Comparison of ENCODE assay signal across 8 mouse cellular contexts in the genomic region with DNA sequence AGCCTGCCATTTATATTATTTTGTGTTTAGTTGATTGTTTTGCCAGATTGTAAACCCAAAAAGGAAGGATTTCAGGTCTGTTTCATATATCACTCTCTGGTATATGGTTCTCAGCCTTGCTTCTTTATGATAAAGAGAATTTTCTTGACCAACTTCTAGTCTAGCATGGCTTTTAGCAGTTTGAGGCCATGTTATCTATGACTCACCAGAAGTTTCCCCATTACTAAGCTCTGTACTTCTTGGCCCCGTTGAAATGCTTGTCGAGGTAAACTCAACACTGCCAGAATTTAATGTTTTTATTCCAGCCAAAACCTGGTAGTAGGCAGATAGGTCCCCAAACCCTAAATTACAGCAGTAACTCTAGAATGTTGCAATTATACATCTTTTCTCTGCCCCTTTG. TPM values are rescaled to one million over a fixed set of nuclear protein-coding genes. Genes with fewer than 3 reads are reported as not detected.
A peak's percentile ranks its signal among the peaks of the same experiment; 100 is the strongest.
DNase-seq lines count a peak whose midpoint lies in the region; ATAC-seq lines count a peak whose summit lies in the region.

No protein-coding gene starts in this region.

- 0 out of 2 replicates have a peak, but pooled peaks cover 3% of the 10 kb centered on the region for H3K27me3 ChIP-seq in kidney, embryonic 15.5 days
- H3K27me3 ChIP-seq in embryonic facial prominence, embryonic 10.5 days (replicated peaks; ENCODE audit: low read depth, poor library complexity, severe bottlenecking): peaks cover 19% of the 10 kb centered on the region
- H3K27me3 ChIP-seq in hindbrain, embryonic 16.5 days (replicated peaks; ENCODE audit: control insufficient read depth, insufficient read depth, low read length): no peaks in the 10 kb centered on the region
- no peaks in the 10 kb centered on the region for H3K27me3 ChIP-seq in midbrain, embryonic 14.5 days (ENCODE audit: control insufficient read depth, insufficient read depth, low read length)

- intact Hi-C loops in left cerebral cortex, postnatal 4 days (cut with DNase I): no loop called here

- 57% methylated on average over 2 of the region's 2 CpGs for WGBS in kidney, embryonic 15.5 days
- 64% methylated on average over 2 of the region's 2 CpGs for WGBS in embryonic facial prominence, embryonic 10.5 days
- 70% methylated on average over 2 of the region's 2 CpGs for WGBS in hindbrain, embryonic 16.5 days
- 64% methylated on average over 2 of the region's 2 CpGs for WGBS in midbrain, embryonic 14.5 days

- no peak overlapping the region for H3K27ac ChIP-seq in kidney, embryonic 15.5 days
- no peak overlapping the region for H3K27ac ChIP-seq in embryonic facial prominence, embryonic 10.5 days (replicated peaks)
- no peak overlapping the region; the same call in 1 of the 2 replicates for H3K27ac ChIP-seq in hindbrain, embryonic 16.5 days (ENCODE audit: low read depth, low read length)
- peak overlapping the region; percentile 32; the same call in 1 of the 2 replicates for H3K27ac ChIP-seq in midbrain, embryonic 14.5 days (replicated peaks; ENCODE audit: low read depth, low read length)

- no peaks in the 10 kb centered on the region for H3K9me3 ChIP-seq in kidney, embryonic 15.5 days (replicated peaks)
- H3K9me3 ChIP-seq in embryonic facial prominence, embryonic 10.5 days: no peaks in the 10 kb centered on the region
- no peaks in the 10 kb centered on the region for H3K9me3 ChIP-seq in hindbrain, embryonic 16.5 days (ENCODE audit: control insufficient read depth, low read length)
- no peaks in the 10 kb centered on the region for H3K9me3 ChIP-seq in midbrain, embryonic 14.5 days (ENCODE audit: control insufficient read depth, low read length)

- no peak for ATAC-seq in kidney, embryonic 15.5 days (replicated peaks; ENCODE audit: low FRiP score)
- ATAC-seq in hindbrain, embryonic 16.5 days: no peak
- no peak for ATAC-seq in midbrain, embryonic 14.5 days (ENCODE audit: low FRiP score, low TSS enrichment)

- H3K4me3 ChIP-seq in kidney, embryonic 15.5 days (replicated peaks): peak overlapping the region; percentile 87
- peak overlapping the region; percentile 99 for H3K4me3 ChIP-seq in embryonic facial prominence, embryonic 10.5 days
- peak overlapping the region; percentile 100 for H3K4me3 ChIP-seq in hindbrain, embryonic 16.5 days (ENCODE audit: low read length)
- H3K4me3 ChIP-seq in midbrain, embryonic 14.5 days (replicated peaks; ENCODE audit: low read depth, low read length): peak overlapping the region; percentile 88

- peaks cover 13% of the 10 kb centered on the region for H3K36me3 ChIP-seq in kidney, embryonic 15.5 days
- H3K36me3 ChIP-seq in embryonic facial prominence, embryonic 10.5 days (replicated peaks): peaks cover 10% of the 10 kb centered on the region; the same call in 1 of the 2 replicates
- H3K36me3 ChIP-seq in hindbrain, embryonic 16.5 days (ENCODE audit: control insufficient read depth, insufficient read depth, low read length): no peaks in the 10 kb centered on the region
- no peaks in the 10 kb centered on the region for H3K36me3 ChIP-seq in midbrain, embryonic 14.5 days (ENCODE audit: control insufficient read depth, insufficient read depth, low read length)

- H3K4me1 ChIP-seq in kidney, embryonic 15.5 days: peaks cover 47% of the 10 kb centered on the region
- peaks cover 36% of the 10 kb centered on the region for H3K4me1 ChIP-seq in embryonic facial prominence, embryonic 10.5 days
- peaks cover 31% of the 10 kb centered on the region for H3K4me1 ChIP-seq in hindbrain, embryonic 16.5 days (ENCODE audit: control insufficient read depth, insufficient read depth, low read depth, low read length)
- H3K4me1 ChIP-seq in midbrain, embryonic 14.5 days (ENCODE audit: control insufficient read depth, insufficient read depth, low read length): peaks cover 15% of the 10 kb centered on the region

- no peak for DNase-seq in kidney, postnatal 36 days
- DNase-seq in embryonic facial prominence, embryonic 10.5 days (ENCODE audit: low spot score): no peak
- no peak for DNase-seq in midbrain, embryonic 14.5 days
- DNase-seq in thymus, postnatal 25 days: no peak
- DNase-seq in left cerebral cortex, postnatal 4 days: no peak
- DNase-seq in Muller cell, postnatal 12 days (ENCODE audit: inconsistent ontology term): no peak

- peak overlapping the region; percentile 80 for H3K4me2 ChIP-seq in kidney, embryonic 15.5 days
- peak overlapping the region; percentile 88 for H3K4me2 ChIP-seq in hindbrain, embryonic 16.5 days (ENCODE audit: low read length)
- H3K4me2 ChIP-seq in midbrain, embryonic 14.5 days (ENCODE audit: low read length): peak overlapping the region; percentile 81

- 0 out of 2 replicates have a peak overlapping the region, but pooled peaks have one; percentile 42 for H3K9ac ChIP-seq in kidney, embryonic 15.5 days
- no peak overlapping the region; the same call in 1 of the 2 replicates for H3K9ac ChIP-seq in hindbrain, embryonic 16.5 days (ENCODE audit: low read depth, low read length)
- H3K9ac ChIP-seq in midbrain, embryonic 14.5 days (replicated peaks; ENCODE audit: low read length): no peak overlapping the region

RNA-seq across cellular contexts. Expression of a gene that starts 0.8 kb away (rescaled TPM):
- polyA plus RNA-seq in kidney, embryonic 15.5 days (2015; fragmentation: Nextera tagmentation; extraction: Ambion mirVana): 38.1 and 38.4 TPM in 2 replicates
- polyA plus RNA-seq in embryonic facial prominence, embryonic 10.5 days (2016; fragmentation: Nextera tagmentation; extraction: Ambion mirVana): 39.1 and 41.7 TPM in 2 replicates
- polyA plus RNA-seq in hindbrain, embryonic 16.5 days (2015; fragmentation: Nextera tagmentation; extraction: Ambion mirVana): 32.8 and 36.3 TPM in 2 replicates
- 33.3 and 39.6 TPM in 2 replicates for polyA plus RNA-seq in midbrain, embryonic 14.5 days (2014; fragmentation: Nextera tagmentation; extraction: Ambion mirVana)
- 10 to 100 TPM; 34.7 to 35.3 TPM for total RNA-seq in left cerebral cortex, postnatal 4 days (2021)

RNA-seq across cellular contexts. Expression of a gene that starts 3.6 kb away (rescaled TPM):
- 66.0 and 67.2 TPM in 2 replicates for polyA plus RNA-seq in kidney, embryonic 15.5 days (2015; fragmentation: Nextera tagmentation; extraction: Ambion mirVana)
- 84.3 and 88.7 TPM in 2 replicates for polyA plus RNA-seq in embryonic facial prominence, embryonic 10.5 days (2016; fragmentation: Nextera tagmentation; extraction: Ambion mirVana)
- polyA plus RNA-seq in hindbrain, embryonic 16.5 days (2015; fragmentation: Nextera tagmentation; extraction: Ambion mirVana): 34.6 and 40.4 TPM in 2 replicates
- polyA plus RNA-seq in midbrain, embryonic 14.5 days (2014; fragmentation: Nextera tagmentation; extraction: Ambion mirVana): 60.8 and 61.7 TPM in 2 replicates
- total RNA-seq in left cerebral cortex, postnatal 4 days (2021): 10 to 100 TPM; 45.6 to 51.3 TPM
